ENCODE assay signal across 11 mouse cellular contexts in genomic region chr5:59669153-59669552, GRCm38 (mm10).
"Had no signal": no experiment of that assay in that cellular context is flagged by ENCODE, and none has a peak within 500 bp of the region (broad histone marks: within the 10 kb centered on the region; RNA-seq: fewer than 3 reads in every experiment).

No protein-coding gene starts in this region.

- DNase-seq: kidney, adult 2 months; kidney, postnatal 10 days; kidney, postnatal 36 days; left cerebral cortex, postnatal 4 days; liver, postnatal 0 days; lung, embryonic 14.5 days; retina, postnatal 1 day; right cerebral cortex, postnatal 25 days; thymus, adult 2 months; thymus, postnatal 14 days; thymus, postnatal 4 days had no signal
